Mouse (Mus musculus): Measurements from ENCODE around the gene Taf3. TPM values are rescaled to one million over a fixed set of nuclear protein-coding genes. Genes with fewer than 3 reads are reported as not detected.

Taf3 gene
- polyA plus RNA-seq, 1 experiment from 2014 or later = 18.6 TPM

GRCm38 (mm10) chr2:10003358-10003757 is 45.0 kb downstream of the Taf3 start:
- Histone ChIP-seq H3K9me3 (ENCODE audit: control insufficient read depth, low read length) (no peaks in the 10 kb centered on the region), H3K27me3 (replicated peaks; ENCODE audit: control insufficient read depth, insufficient read depth, low read length) (no peaks in the 10 kb centered on the region), H3K4me3 (ENCODE audit: low read depth, low read length) (no peak overlapping the region), H3K36me3 (ENCODE audit: control insufficient read depth, insufficient read depth, low read length) (no peaks in the 10 kb centered on the region), H3K4me1 (replicated peaks; ENCODE audit: control insufficient read depth, insufficient read depth, low read length) (peaks cover 11% of the 10 kb centered on the region), H3K9ac (ENCODE audit: low read depth, low read length) (no peak overlapping the region), H3K4me2 (no peak overlapping the region), H3K27ac (ENCODE audit: low read depth, low read length) (no peak overlapping the region)
- no peak for ATAC-seq (replicated peaks; ENCODE audit: low FRiP score)
- 86% methylated on average over 5 of the region's 5 CpGs for WGBS
- no peak for DNase-seq (ENCODE audit: low spot score)

- 83% methylated on average over 2 of the region's 2 CpGs for WGBS
- H3K4me2 ChIP-seq = no peak overlapping the region
- no peak for DNase-seq (ENCODE audit: low spot score)
- H3K36me3 ChIP-seq (ENCODE audit: control insufficient read depth, insufficient read depth, low read length) = no peaks in the 10 kb centered on the region
- H3K27me3 ChIP-seq (replicated peaks; ENCODE audit: control insufficient read depth, insufficient read depth, low read length) = no peaks in the 10 kb centered on the region
- no peaks in the 10 kb centered on the region; the same call in 1 of the 2 replicates for H3K4me1 ChIP-seq (replicated peaks; ENCODE audit: control insufficient read depth, insufficient read depth, low read length)
- H3K4me3 ChIP-seq (ENCODE audit: low read depth, low read length) = no peak overlapping the region
- no peaks in the 10 kb centered on the region for H3K9me3 ChIP-seq (ENCODE audit: control insufficient read depth, low read length)
- H3K27ac ChIP-seq (ENCODE audit: low read depth, low read length) = no peak overlapping the region
- no peak overlapping the region for H3K9ac ChIP-seq (ENCODE audit: low read depth, low read length)
- no peak for ATAC-seq (replicated peaks; ENCODE audit: low FRiP score)
Observed at GRCm38 (mm10) chr2:10001591-10001990, 46.8 kb downstream of the Taf3 start.

- DNase-seq (ENCODE audit: low spot score) = no peak
- no peaks in the 10 kb centered on the region for H3K9me3 ChIP-seq (ENCODE audit: control insufficient read depth, low read length)
- H3K4me3 ChIP-seq (ENCODE audit: low read depth, low read length) = no peak overlapping the region
- H3K9ac ChIP-seq (ENCODE audit: low read depth, low read length) = no peak overlapping the region
- no peak overlapping the region for H3K27ac ChIP-seq (ENCODE audit: low read depth, low read length)
- 61% methylated on average over 7 of the region's 7 CpGs for WGBS
- no peak overlapping the region for H3K4me2 ChIP-seq
- ATAC-seq (replicated peaks; ENCODE audit: low FRiP score) = no peak
- no peaks in the 10 kb centered on the region for H3K27me3 ChIP-seq (replicated peaks; ENCODE audit: control insufficient read depth, insufficient read depth, low read length)
- no peaks in the 10 kb centered on the region for H3K36me3 ChIP-seq (ENCODE audit: control insufficient read depth, insufficient read depth, low read length)
- no peaks in the 10 kb centered on the region for H3K4me1 ChIP-seq (replicated peaks; ENCODE audit: control insufficient read depth, insufficient read depth, low read length)
Observed at GRCm38 (mm10) chr2:9997535-9997934, 50.9 kb downstream of the Taf3 start.

GRCm38 (mm10) chr2:9996111-9996510 is 52.3 kb downstream of the Taf3 start:
- Histone ChIP-seq H3K9me3 (ENCODE audit: control insufficient read depth, low read length) (no peaks in the 10 kb centered on the region), H3K4me1 (replicated peaks; ENCODE audit: control insufficient read depth, insufficient read depth, low read length) (no peaks in the 10 kb centered on the region), H3K4me3 (ENCODE audit: low read depth, low read length) (no peak overlapping the region), H3K36me3 (ENCODE audit: control insufficient read depth, insufficient read depth, low read length) (no peaks in the 10 kb centered on the region), H3K4me2 (no peak overlapping the region), H3K27me3 (replicated peaks; ENCODE audit: control insufficient read depth, insufficient read depth, low read length) (no peaks in the 10 kb centered on the region), H3K27ac (ENCODE audit: low read depth, low read length) (no peak overlapping the region), H3K9ac (ENCODE audit: low read depth, low read length) (no peak overlapping the region)
- no peak for ATAC-seq (replicated peaks; ENCODE audit: low FRiP score)
- no peak for DNase-seq (ENCODE audit: low spot score)
- 89% methylated on average over 5 of the region's 5 CpGs for WGBS

GRCm38 (mm10) chr2:9990690-9991229 is 57.6 kb downstream of the Taf3 start:
- Histone ChIP-seq H3K27me3 (replicated peaks; ENCODE audit: control insufficient read depth, insufficient read depth, low read length) (no peaks in the 10 kb centered on the region), H3K9ac (ENCODE audit: low read depth, low read length) (no peak overlapping the region), H3K27ac (ENCODE audit: low read depth, low read length) (no peak overlapping the region), H3K4me2 (no peak overlapping the region), H3K4me3 (ENCODE audit: low read depth, low read length) (no peak overlapping the region), H3K9me3 (ENCODE audit: control insufficient read depth, low read length) (no peaks in the 10 kb centered on the region), H3K36me3 (ENCODE audit: control insufficient read depth, insufficient read depth, low read length) (no peaks in the 10 kb centered on the region), H3K4me1 (replicated peaks; ENCODE audit: control insufficient read depth, insufficient read depth, low read length) (no peaks in the 10 kb centered on the region; the same call in 1 of the 2 replicates)
- WGBS = 75% methylated on average over 4 of the region's 4 CpGs
- DNase-seq (ENCODE audit: low spot score) (no peak), ATAC-seq (replicated peaks; ENCODE audit: low FRiP score) (no peak)

- Histone ChIP-seq H3K9ac (ENCODE audit: low read depth, low read length) (no peak overlapping the region), H3K4me1 (replicated peaks; ENCODE audit: control insufficient read depth, insufficient read depth, low read length) (no peaks in the 10 kb centered on the region; the same call in 1 of the 2 replicates), H3K27ac (ENCODE audit: low read depth, low read length) (no peak overlapping the region), H3K4me2 (no peak overlapping the region), H3K27me3 (replicated peaks; ENCODE audit: control insufficient read depth, insufficient read depth, low read length) (no peaks in the 10 kb centered on the region), H3K36me3 (ENCODE audit: control insufficient read depth, insufficient read depth, low read length) (no peaks in the 10 kb centered on the region), H3K9me3 (ENCODE audit: control insufficient read depth, low read length) (no peaks in the 10 kb centered on the region), H3K4me3 (ENCODE audit: low read depth, low read length) (no peak overlapping the region)
- 78% methylated on average over 17 of the region's 17 CpGs for WGBS
- 0 out of 2 replicates have a peak, but pooled peaks have one; percentile 12 for ATAC-seq (replicated peaks; ENCODE audit: low FRiP score)
- DNase-seq (ENCODE audit: low spot score) = no peak
Observed at GRCm38 (mm10) chr2:9989649-9990547, 58.5 kb downstream of the Taf3 start.

GRCm38 (mm10) chr2:9988290-9988689 is 60.1 kb downstream of the Taf3 start:
- Histone ChIP-seq H3K9me3 (ENCODE audit: control insufficient read depth, low read length) (no peaks in the 10 kb centered on the region), H3K4me1 (replicated peaks; ENCODE audit: control insufficient read depth, insufficient read depth, low read length) (peaks cover 4% of the 10 kb centered on the region), H3K27me3 (replicated peaks; ENCODE audit: control insufficient read depth, insufficient read depth, low read length) (no peaks in the 10 kb centered on the region), H3K4me3 (ENCODE audit: low read depth, low read length) (no peak overlapping the region), H3K36me3 (ENCODE audit: control insufficient read depth, insufficient read depth, low read length) (no peaks in the 10 kb centered on the region), H3K9ac (ENCODE audit: low read depth, low read length) (no peak overlapping the region), H3K4me2 (no peak overlapping the region), H3K27ac (ENCODE audit: low read depth, low read length) (no peak overlapping the region)
- ATAC-seq (replicated peaks; ENCODE audit: low FRiP score) (no peak), DNase-seq (ENCODE audit: low spot score) (no peak)
- 80% methylated on average over 4 of the region's 4 CpGs for WGBS

- peak; percentile 39; the same call in 1 of the 2 replicates for ATAC-seq (replicated peaks; ENCODE audit: low FRiP score)
Observed at GRCm38 (mm10) chr2:9985979-9986447, 62.4 kb downstream of the Taf3 start.

More at GRCm38 (mm10) chr2:9985979-9986447, 62.4 kb downstream of the Taf3 start:
- H3K27me3 ChIP-seq (replicated peaks; ENCODE audit: control insufficient read depth, insufficient read depth, low read length) = no peaks in the 10 kb centered on the region
- WGBS = 20% methylated on average over 6 of the region's 6 CpGs
- H3K4me1 ChIP-seq (replicated peaks; ENCODE audit: control insufficient read depth, insufficient read depth, low read length) = peaks cover 8% of the 10 kb centered on the region
- no peak overlapping the region; the same call in 1 of the 2 replicates for H3K4me2 ChIP-seq
- H3K36me3 ChIP-seq (ENCODE audit: control insufficient read depth, insufficient read depth, low read length) = no peaks in the 10 kb centered on the region
- no peak overlapping the region for H3K9ac ChIP-seq (ENCODE audit: low read depth, low read length)
- no peaks in the 10 kb centered on the region for H3K9me3 ChIP-seq (ENCODE audit: control insufficient read depth, low read length)
- H3K4me3 ChIP-seq (ENCODE audit: low read depth, low read length) = no peak overlapping the region
- no peak overlapping the region for H3K27ac ChIP-seq (ENCODE audit: low read depth, low read length)
- no peak for DNase-seq (ENCODE audit: low spot score)
